Mouse (Mus musculus): Measurements from ENCODE around the gene Rere.
A peak's percentile ranks its signal among the peaks of the same experiment; 100 is the strongest.
"Not testable (repeated sequence)": the region's sequence is repeated elsewhere in the genome, so short reads cannot be mapped to it uniquely, and the experiment has no call there.

Gene Rere

GRCm38 (mm10) chr4:150551390-150551789 is 269.9 kb downstream of the Rere start:
- DNase-seq (ENCODE audit: low read depth), result no peak

GRCm38 (mm10) chr4:150552751-150553600 is 271.5 kb downstream of the Rere start:
- DNase-seq (ENCODE audit: low read depth), result peak; percentile 32

- DNase-seq (ENCODE audit: low read depth), result peak; percentile 45
These were observed 274.3 kb downstream of the Rere start for GRCm38 (mm10) chr4:150555783-150556182.

- DNase-seq (ENCODE audit: low read depth), result peak; percentile 88
These were observed 275.2 kb downstream of the Rere start for GRCm38 (mm10) chr4:150556382-150557221.

- DNase-seq (ENCODE audit: low read depth), result not testable (repeated sequence)
These were observed 275.8 kb downstream of the Rere start for GRCm38 (mm10) chr4:150557289-150557688.

GRCm38 (mm10) chr4:150557976-150558375 is 276.5 kb downstream of the Rere start:
- DNase-seq (ENCODE audit: low read depth), result peak; percentile 91

GRCm38 (mm10) chr4:150559514-150559913 is 278.1 kb downstream of the Rere start:
- DNase-seq (ENCODE audit: low read depth), result no peak

GRCm38 (mm10) chr4:150563281-150563680 is 281.8 kb downstream of the Rere start:
- no peak for DNase-seq (ENCODE audit: low read depth)

GRCm38 (mm10) chr4:150566193-150566592 is 284.7 kb downstream of the Rere start:
- DNase-seq (ENCODE audit: low read depth), result peak; percentile 79

- DNase-seq (ENCODE audit: low read depth), result no peak
These were observed 287.1 kb downstream of the Rere start for GRCm38 (mm10) chr4:150568318-150569134.

GRCm38 (mm10) chr4:150569135-150569833 is 287.8 kb downstream of the Rere start:
- peak; percentile 73 for DNase-seq (ENCODE audit: low read depth)

GRCm38 (mm10) chr4:150569834-150570571 is 288.6 kb downstream of the Rere start:
- DNase-seq (ENCODE audit: low read depth), result peak; percentile 80

- DNase-seq (ENCODE audit: low read depth), result no peak
These were observed 289.3 kb downstream of the Rere start for GRCm38 (mm10) chr4:150570793-150571192.

GRCm38 (mm10) chr4:150572104-150572691 is 290.8 kb downstream of the Rere start:
- no peak for DNase-seq (ENCODE audit: low read depth)

- DNase-seq (ENCODE audit: low read depth), result peak; percentile 44
These were observed 291.5 kb downstream of the Rere start for GRCm38 (mm10) chr4:150572938-150573337.

- no peak for DNase-seq (ENCODE audit: low read depth)
These were observed 294.1 kb downstream of the Rere start for GRCm38 (mm10) chr4:150575363-150576092.

- no peak for DNase-seq (ENCODE audit: low read depth)
These were observed 294.9 kb downstream of the Rere start for GRCm38 (mm10) chr4:150576339-150576738.

GRCm38 (mm10) chr4:150578021-150578420 is 296.6 kb downstream of the Rere start:
- DNase-seq (ENCODE audit: low read depth), result no peak

GRCm38 (mm10) chr4:150581931-150582723 is 300.7 kb downstream of the Rere start:
- DNase-seq (ENCODE audit: low read depth), result no peak
